Mouse (Mus musculus) liver, embryonic 15.5 days (tissue): ENCODE measurements around the gene Stxbp5l. TPM values are rescaled to one million over a fixed set of nuclear protein-coding genes. Genes with fewer than 3 reads are reported as not detected.
"Not testable (repeated sequence)": the region's sequence is repeated elsewhere in the genome, so short reads cannot be mapped to it uniquely, and the experiment has no call there.

Experiments used
- ATAC-seq: fragments of 200-750 bp; cut with Nextera tagmentation; 2 replicates; pipeline ENCODE4 v1.8.0; 2017; ENCODE audit warnings: moderate number of reproducible peaks, mild to moderate bottlenecking, moderate library complexity; ENCODE audit not compliant: insufficient read depth
- H3K27ac ChIP-seq: fragments of 300-500 bp; sonication (generic); replicated peaks from 2 replicates; pipeline ENCODE4 v1.5.1; 2015; ENCODE audit warnings: mild to moderate bottlenecking, inconsistent platforms
- H3K27me3 ChIP-seq: fragments of 300-500 bp; sonication (generic); 2 replicates; pipeline ENCODE4 v1.6.1; 2015; ENCODE audit warnings: mild to moderate bottlenecking, inconsistent platforms
- H3K36me3 ChIP-seq: fragments of 300-500 bp; sonication (generic); replicated peaks from 2 replicates; pipeline ENCODE4 v1.6.1; 2015; ENCODE audit warnings: moderate library complexity, mild to moderate bottlenecking, inconsistent platforms
- H3K4me1 ChIP-seq: fragments of 300-500 bp; sonication (generic); replicated peaks from 2 replicates; pipeline ENCODE4 v1.6.1; 2015; ENCODE audit warnings: inconsistent platforms
- H3K4me2 ChIP-seq: fragments of 300-500 bp; sonication (generic); 2 replicates; pipeline ENCODE4 v1.6.1; 2015; ENCODE audit warnings: moderate library complexity, mild to moderate bottlenecking, inconsistent platforms
- H3K4me3 ChIP-seq: fragments of 300-500 bp; sonication (generic); replicated peaks from 2 replicates; pipeline ENCODE4 v1.5.1; 2015; ENCODE audit warnings: mild to moderate bottlenecking, inconsistent platforms
- H3K9ac ChIP-seq: fragments of 300-500 bp; sonication (generic); 2 replicates; pipeline ENCODE4 v1.6.1; 2015; ENCODE audit warnings: moderate library complexity, mild to moderate bottlenecking, inconsistent platforms
- H3K9me3 ChIP-seq: fragments of 300-500 bp; sonication (generic); replicated peaks from 2 replicates; pipeline ENCODE4 v1.6.1; 2016; ENCODE audit warnings: inconsistent platforms
- WGBS: fragments of 180-500 bp; shearing (Covaris S2); methylation state at CpG from one replicate; pipeline ENCODE4 v1.1.7; 2015; ENCODE audit warnings: mixed read lengths; ENCODE audit not compliant: insufficient replicate concordance; 5-methylcytosine and 5-hydroxymethylcytosine counted together
- polyA plus RNA-seq: library from polyadenylated mRNA; unstranded; fragments of >200 nt; fragmentation: Nextera tagmentation; extraction: Ambion mirVana; gene quantifications from 2 replicates; pipeline ENCODE4 v1.2.1, GENCODE M21; 2015

Stxbp5l gene
- polyA plus RNA-seq, 1 experiment from 2014 or later = 0.03 TPM

- H3K27ac ChIP-seq = no peak overlapping the region
- 43% methylated on average over 1 of the region's 1 CpGs for WGBS
- H3K9me3 ChIP-seq = no peaks in the 10 kb centered on the region
- H3K27me3 ChIP-seq = no peaks in the 10 kb centered on the region
- ATAC-seq = no peak
- H3K4me2 ChIP-seq = no peak overlapping the region
- no peak overlapping the region for H3K9ac ChIP-seq
- H3K4me1 ChIP-seq = no peaks in the 10 kb centered on the region
- H3K4me3 ChIP-seq = no peak overlapping the region
- H3K36me3 ChIP-seq = no peaks in the 10 kb centered on the region
Observed at GRCm38 (mm10) chr16:37280206-37280605, 104.6 kb downstream of the Stxbp5l start.

- no peak overlapping the region for H3K4me2 ChIP-seq
- ATAC-seq = no peak
- no peaks in the 10 kb centered on the region for H3K36me3 ChIP-seq
- H3K4me1 ChIP-seq = no peaks in the 10 kb centered on the region
- H3K4me3 ChIP-seq = no peak overlapping the region
- H3K9me3 ChIP-seq = no peaks in the 10 kb centered on the region
- H3K9ac ChIP-seq = no peak overlapping the region
- no peak overlapping the region for H3K27ac ChIP-seq
- H3K27me3 ChIP-seq = no peaks in the 10 kb centered on the region
Observed at GRCm38 (mm10) chr16:37273681-37274080, 111.1 kb downstream of the Stxbp5l start.

GRCm38 (mm10) chr16:37261678-37262077 is 123.1 kb downstream of the Stxbp5l start:
- H3K27ac ChIP-seq = no peak overlapping the region
- no peaks in the 10 kb centered on the region for H3K27me3 ChIP-seq
- H3K36me3 ChIP-seq = no peaks in the 10 kb centered on the region
- no peak overlapping the region for H3K9ac ChIP-seq
- H3K4me1 ChIP-seq = no peaks in the 10 kb centered on the region
- ATAC-seq = no peak
- no peaks in the 10 kb centered on the region for H3K9me3 ChIP-seq
- no peak overlapping the region for H3K4me3 ChIP-seq
- no peak overlapping the region for H3K4me2 ChIP-seq
- WGBS = 44% methylated on average over 3 of the region's 3 CpGs

GRCm38 (mm10) chr16:37219151-37219550 is 165.6 kb downstream of the Stxbp5l start:
- H3K9ac ChIP-seq = no peak overlapping the region
- ATAC-seq = no peak
- no peak overlapping the region for H3K4me2 ChIP-seq
- H3K27ac ChIP-seq = no peak overlapping the region
- no peaks in the 10 kb centered on the region for H3K27me3 ChIP-seq
- no peaks in the 10 kb centered on the region for H3K36me3 ChIP-seq
- H3K4me1 ChIP-seq = no peaks in the 10 kb centered on the region
- H3K4me3 ChIP-seq = no peak overlapping the region
- 70% methylated on average over 1 of the region's 1 CpGs for WGBS
- H3K9me3 ChIP-seq = no peaks in the 10 kb centered on the region

- Histone ChIP-seq H3K4me3 (no peak overlapping the region), H3K9me3 (no peaks in the 10 kb centered on the region), H3K36me3 (no peaks in the 10 kb centered on the region), H3K27ac (no peak overlapping the region), H3K4me1 (no peaks in the 10 kb centered on the region), H3K27me3 (no peaks in the 10 kb centered on the region), H3K4me2 (no peak overlapping the region), H3K9ac (no peak overlapping the region)
- no peak for ATAC-seq
Observed at GRCm38 (mm10) chr16:37208783-37209182, 176.0 kb downstream of the Stxbp5l start.

- no peak overlapping the region for H3K9ac ChIP-seq
- H3K27me3 ChIP-seq = no peaks in the 10 kb centered on the region
- ATAC-seq = no peak
- H3K36me3 ChIP-seq = no peaks in the 10 kb centered on the region
- H3K9me3 ChIP-seq = no peaks in the 10 kb centered on the region
- H3K27ac ChIP-seq = no peak overlapping the region
- H3K4me1 ChIP-seq = no peaks in the 10 kb centered on the region
- H3K4me3 ChIP-seq = no peak overlapping the region
- H3K4me2 ChIP-seq = no peak overlapping the region
Observed at GRCm38 (mm10) chr16:37194152-37194551, 190.6 kb downstream of the Stxbp5l start.

GRCm38 (mm10) chr16:37125190-37125589 is 259.6 kb downstream of the Stxbp5l start:
- H3K9me3 ChIP-seq, ATAC-seq, H3K4me1 ChIP-seq, H3K27ac ChIP-seq, H3K4me3 ChIP-seq, H3K4me2 ChIP-seq, H3K9ac ChIP-seq, H3K27me3 ChIP-seq, H3K36me3 ChIP-seq: not testable (repeated sequence)
- 58% methylated on average over 1 of the region's 1 CpGs for WGBS

- Histone ChIP-seq H3K9me3 (no peaks in the 10 kb centered on the region), H3K4me2 (no peak overlapping the region), H3K4me1 (no peaks in the 10 kb centered on the region), H3K27ac (no peak overlapping the region), H3K36me3 (no peaks in the 10 kb centered on the region), H3K4me3 (no peak overlapping the region), H3K9ac (no peak overlapping the region), H3K27me3 (no peaks in the 10 kb centered on the region)
- WGBS = 21% methylated on average over 3 of the region's 3 CpGs
- ATAC-seq = no peak
Observed at GRCm38 (mm10) chr16:37109285-37109684, 275.5 kb downstream of the Stxbp5l start.

GRCm38 (mm10) chr16:37108763-37109162 is 276.0 kb downstream of the Stxbp5l start:
- Histone ChIP-seq H3K27ac (no peak overlapping the region), H3K9me3 (no peaks in the 10 kb centered on the region), H3K36me3 (no peaks in the 10 kb centered on the region), H3K4me2 (no peak overlapping the region), H3K27me3 (no peaks in the 10 kb centered on the region), H3K4me3 (no peak overlapping the region), H3K4me1 (no peaks in the 10 kb centered on the region), H3K9ac (no peak overlapping the region)
- WGBS = 13% methylated on average over 5 of the region's 5 CpGs
- ATAC-seq = no peak

- no peak overlapping the region for H3K9ac ChIP-seq
- H3K4me1 ChIP-seq = no peaks in the 10 kb centered on the region
- no peak for ATAC-seq
- H3K27me3 ChIP-seq = no peaks in the 10 kb centered on the region
- H3K36me3 ChIP-seq = peaks cover 63% of the 10 kb centered on the region
- H3K4me2 ChIP-seq = no peak overlapping the region
- H3K4me3 ChIP-seq = no peak overlapping the region
- H3K27ac ChIP-seq = no peak overlapping the region
- H3K9me3 ChIP-seq = no peaks in the 10 kb centered on the region
- 75% methylated on average over 4 of the region's 4 CpGs for WGBS
Observed at GRCm38 (mm10) chr16:37094169-37094833, 290.5 kb downstream of the Stxbp5l start.

GRCm38 (mm10) chr16:37089648-37090047 is 295.1 kb downstream of the Stxbp5l start:
- ATAC-seq = no peak
- Histone ChIP-seq H3K9ac (no peak overlapping the region), H3K9me3 (no peaks in the 10 kb centered on the region), H3K4me1 (no peaks in the 10 kb centered on the region), H3K4me2 (no peak overlapping the region), H3K4me3 (no peak overlapping the region), H3K27me3 (no peaks in the 10 kb centered on the region), H3K36me3 (peaks cover 71% of the 10 kb centered on the region), H3K27ac (no peak overlapping the region)
- WGBS = 55% methylated on average over 1 of the region's 1 CpGs

GRCm38 (mm10) chr16:37072354-37072753 is 312.4 kb downstream of the Stxbp5l start:
- no peaks in the 10 kb centered on the region for H3K27me3 ChIP-seq
- peaks cover 63% of the 10 kb centered on the region for H3K36me3 ChIP-seq
- no peaks in the 10 kb centered on the region for H3K9me3 ChIP-seq
- no peak for ATAC-seq
- H3K9ac ChIP-seq = no peak overlapping the region
- WGBS = 30% methylated on average over 5 of the region's 5 CpGs
- no peak overlapping the region for H3K27ac ChIP-seq
- H3K4me3 ChIP-seq = no peak overlapping the region
- H3K4me1 ChIP-seq = no peaks in the 10 kb centered on the region
- H3K4me2 ChIP-seq = no peak overlapping the region
